Mouse (Mus musculus) adrenal gland (tissue): ENCODE results near the gene Cbln3.

ENCODE experiments used
- intact Hi-C: fragments of 180-260 bp; cut with DNase I; formaldehyde crosslinking; loops from one replicate; pipeline ENCODE4 v1.15.1; 2025

Gene Cbln3

DNA sequence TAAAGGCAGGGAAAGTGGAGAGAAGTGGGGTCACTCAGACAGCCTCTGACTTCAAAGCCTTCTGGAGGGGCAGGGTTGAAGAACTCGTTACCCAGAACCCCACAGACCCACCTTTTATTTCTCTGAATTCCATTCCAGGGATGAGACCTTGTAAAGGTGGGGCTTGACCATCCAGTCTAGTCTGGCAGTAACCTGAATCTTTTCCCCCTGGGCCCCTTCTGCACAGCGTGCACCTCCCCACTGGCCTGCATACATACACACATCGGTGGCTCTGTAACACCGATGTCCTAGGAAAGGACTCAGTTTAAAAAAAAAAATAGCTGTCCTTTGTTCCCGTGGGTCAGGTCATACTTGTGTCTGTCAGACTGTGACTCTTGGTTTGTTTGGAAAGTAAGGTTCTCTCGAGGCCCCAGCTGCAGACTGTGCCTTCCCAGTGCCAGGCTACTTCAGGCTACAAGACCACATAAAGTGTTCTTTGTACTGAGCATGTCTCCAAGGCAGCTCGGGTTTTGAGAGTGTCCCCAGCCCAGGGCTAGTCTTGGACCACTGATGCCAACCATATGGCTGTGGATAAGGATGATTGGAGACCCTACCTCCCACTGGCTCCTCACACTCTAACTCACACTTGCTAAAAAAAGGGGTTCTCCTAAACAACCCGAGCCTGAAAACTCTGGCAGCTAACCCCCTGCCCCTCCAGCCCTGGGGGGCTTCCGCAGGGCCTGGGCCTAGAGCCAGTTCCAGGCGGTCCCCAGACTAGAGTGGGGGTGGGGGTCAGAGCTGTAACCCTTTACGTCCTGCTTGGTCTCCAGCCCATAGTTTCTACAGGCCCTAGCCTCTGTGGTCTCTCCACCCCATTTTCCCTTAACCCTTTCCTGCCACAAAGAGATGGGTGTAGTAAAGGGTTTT lies 31.3 kb downstream of the Cbln3 start:
- intact Hi-C loops: no loop called here

DNA sequence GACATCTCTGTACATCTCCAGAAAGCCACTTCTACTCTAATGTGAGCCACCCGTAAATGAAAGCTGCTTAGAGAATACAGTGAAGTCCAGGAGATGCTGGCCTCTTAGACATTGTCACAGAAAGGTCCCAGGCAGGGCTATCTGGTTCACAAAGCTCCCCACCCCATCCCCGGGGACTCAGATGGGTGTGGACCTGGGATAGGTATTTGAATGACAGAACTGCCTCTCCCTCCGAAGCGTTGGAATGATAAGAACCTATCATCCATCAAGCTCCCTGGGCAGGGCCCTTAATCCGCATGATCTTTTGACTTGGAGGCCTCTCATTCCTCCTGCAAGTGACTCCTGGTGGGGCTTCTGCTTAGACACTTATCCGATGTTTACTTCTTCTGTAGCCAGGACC lies 33.3 kb downstream of the Cbln3 start:
- intact Hi-C loops: no loop called here

DNA sequence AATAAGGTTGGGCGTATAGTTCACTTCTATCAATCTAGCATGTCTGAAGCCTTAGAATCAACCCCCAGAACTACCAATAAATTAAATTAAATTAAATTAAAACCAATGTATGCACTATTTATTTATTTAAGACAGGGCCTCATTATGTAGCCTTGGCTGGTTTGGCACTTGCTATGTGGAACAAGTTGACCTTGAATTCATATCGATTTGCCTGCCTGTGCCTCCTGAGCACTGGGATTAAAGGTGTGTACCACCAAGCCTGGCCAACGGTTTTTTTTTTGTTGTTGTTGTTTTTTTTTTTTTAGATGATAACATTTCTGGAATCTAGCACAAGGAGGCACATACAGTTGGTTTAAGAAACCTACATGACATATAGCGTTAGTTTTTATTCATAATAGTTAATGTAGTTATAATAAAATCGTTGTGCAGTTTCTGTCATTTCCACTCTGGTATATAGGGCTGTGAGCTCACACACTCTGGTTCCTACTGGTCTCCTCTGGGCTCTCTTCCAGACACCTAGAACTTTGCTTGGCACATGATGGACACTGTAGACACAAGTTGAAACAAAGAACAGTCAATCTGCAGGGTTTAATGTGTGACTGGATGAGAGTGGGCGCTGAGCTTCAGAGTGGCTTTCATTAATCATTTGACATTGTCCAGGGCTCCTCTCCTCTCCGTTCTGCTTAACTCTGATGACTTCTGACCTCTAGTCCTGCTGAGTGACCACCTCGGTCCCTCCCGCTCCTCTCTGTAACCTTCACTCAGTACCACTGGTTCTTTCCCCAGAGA lies 38.5 kb downstream of the Cbln3 start:
- intact Hi-C loops: no loop called here

DNA sequence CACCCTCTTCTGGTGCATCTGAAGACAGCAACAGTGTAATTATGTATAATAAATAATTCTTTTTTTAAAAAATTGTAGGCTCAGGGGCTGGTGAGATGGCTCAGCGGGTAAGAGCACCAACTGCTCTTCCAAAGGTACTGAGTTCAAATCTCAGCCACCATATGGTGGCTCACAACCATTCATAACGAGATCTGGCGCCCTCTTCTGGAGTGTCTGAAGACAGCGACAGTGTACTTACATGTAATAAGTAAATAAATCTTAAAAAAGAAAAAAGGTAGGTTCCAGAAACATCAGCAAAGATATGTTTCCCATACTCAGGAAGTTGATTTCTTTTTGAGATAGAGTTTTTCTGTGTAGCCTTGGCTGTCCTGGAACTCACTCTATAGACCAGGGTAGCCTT lies 41.4 kb downstream of the Cbln3 start:
- intact Hi-C loops: no loop called here

DNA sequence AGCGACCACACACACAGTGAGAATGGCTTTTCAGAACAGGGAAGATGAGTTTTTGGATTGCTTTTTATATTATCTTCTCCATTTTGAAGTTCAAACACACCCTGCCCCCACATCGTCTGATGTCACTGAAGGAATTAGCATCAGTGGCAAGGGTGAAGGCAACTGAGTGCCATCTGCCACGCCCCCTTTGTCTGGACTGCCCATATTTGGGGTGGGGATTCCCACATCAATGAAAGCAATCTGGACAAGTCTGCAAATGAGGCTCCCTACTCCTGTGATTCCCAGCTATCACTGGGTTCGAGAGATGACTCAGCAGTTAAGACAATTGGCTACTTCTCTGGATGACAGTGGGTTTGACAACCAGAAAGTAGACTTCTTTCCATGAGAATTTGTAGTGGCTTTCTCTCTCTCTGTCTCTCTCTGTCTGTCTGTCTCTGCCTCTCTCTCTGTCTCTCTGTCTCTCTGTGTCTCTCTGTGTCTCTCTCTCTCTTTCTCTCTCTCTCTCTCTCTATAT lies 43.3 kb downstream of the Cbln3 start:
- intact Hi-C loops: no loop called here

DNA sequence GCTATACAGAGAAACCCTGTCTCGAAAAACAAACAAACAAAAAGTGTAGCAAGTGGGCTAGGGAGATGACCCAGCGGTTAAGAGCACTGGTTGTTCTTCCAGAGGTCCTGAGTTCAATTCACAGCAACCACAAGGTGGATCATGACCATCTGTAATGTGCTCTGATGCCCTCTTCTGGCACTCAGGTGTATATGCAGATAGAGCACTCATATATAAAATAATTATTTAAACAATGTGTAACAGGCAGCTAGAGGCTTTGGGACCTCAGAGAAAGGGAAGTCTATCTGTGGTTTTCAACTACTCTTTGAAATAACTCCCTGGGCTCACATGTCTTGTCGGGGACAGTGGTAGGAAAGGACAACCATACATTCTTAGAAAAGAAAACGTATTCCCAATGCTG lies 45.5 kb downstream of the Cbln3 start:
- intact Hi-C loops: no loop called here

DNA sequence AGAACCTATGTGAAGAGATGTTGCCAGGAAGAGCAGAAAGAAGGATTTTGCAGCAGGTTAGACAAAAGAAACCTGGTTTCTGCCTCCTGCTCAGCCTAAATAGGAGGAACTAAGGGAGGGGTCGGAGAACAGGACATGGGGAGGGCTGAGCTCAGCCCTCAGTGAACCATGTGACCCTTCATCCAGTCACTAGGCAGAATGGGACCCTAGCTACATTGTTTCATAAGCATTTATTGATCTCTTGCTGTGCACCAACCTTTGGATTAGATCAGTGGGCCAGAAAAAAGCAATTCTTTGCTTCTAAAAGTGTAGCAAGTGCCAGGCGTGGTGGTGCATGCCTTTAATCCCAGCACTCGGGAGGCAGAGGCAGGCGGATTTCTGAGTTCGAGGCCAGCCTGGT lies 45.9 kb downstream of the Cbln3 start:
- intact Hi-C loops: no loop called here

DNA sequence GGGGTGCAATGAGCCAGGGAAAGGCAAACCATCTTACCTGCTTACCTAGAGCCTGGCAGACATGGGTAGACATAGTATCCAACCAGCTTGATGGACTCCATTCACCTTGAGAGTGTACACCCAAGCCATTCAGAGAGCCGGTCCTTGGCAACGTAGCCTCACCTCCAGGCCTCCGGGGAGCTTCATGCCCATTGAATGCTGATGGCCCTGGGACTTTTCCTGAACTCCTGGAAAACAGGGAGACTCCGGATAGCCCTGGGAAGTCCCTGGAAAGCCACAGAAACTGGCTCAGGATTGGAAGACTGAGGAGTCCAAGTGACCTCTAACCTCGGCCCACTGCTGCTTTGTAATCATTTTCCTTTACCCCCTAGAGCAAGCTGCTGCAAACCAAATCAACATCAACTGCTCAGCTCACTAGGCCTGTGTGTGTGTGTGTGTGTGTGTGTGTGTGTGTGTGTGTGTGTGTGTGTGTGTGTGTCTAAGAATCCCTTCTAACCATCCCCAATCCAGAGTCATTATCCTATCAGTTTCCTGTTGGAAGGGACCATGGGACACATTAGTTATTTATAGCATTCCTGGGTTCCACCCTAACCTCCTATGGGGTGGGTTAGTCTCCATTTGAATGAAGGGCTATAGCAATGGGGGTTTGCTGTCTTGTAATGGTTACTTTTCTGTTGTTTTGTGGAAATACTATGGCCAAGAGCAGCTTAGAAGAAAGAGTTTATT lies 49.2 kb downstream of the Cbln3 start:
- intact Hi-C loops: no loop called here

DNA sequence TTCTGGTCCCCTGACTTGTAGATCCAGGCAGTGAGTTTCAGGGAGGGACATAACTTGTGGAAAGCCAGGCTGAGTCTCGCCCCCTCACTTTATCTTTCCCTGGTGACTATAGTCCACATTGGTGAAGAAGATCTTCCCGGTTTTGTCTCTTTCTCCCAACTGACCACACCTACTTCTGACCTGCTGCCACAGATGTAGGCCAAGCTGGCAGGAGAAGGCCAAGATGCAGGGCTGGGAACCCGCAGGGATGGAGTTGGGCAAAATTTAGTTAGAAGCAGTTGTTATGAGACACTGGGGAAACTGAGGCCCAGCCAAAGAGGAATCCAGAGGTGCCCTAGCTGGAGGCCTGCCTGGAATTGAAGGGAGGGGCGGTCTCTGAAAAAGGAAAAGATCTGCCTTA lies 51.1 kb downstream of the Cbln3 start:
- intact Hi-C loops: no loop called here

DNA sequence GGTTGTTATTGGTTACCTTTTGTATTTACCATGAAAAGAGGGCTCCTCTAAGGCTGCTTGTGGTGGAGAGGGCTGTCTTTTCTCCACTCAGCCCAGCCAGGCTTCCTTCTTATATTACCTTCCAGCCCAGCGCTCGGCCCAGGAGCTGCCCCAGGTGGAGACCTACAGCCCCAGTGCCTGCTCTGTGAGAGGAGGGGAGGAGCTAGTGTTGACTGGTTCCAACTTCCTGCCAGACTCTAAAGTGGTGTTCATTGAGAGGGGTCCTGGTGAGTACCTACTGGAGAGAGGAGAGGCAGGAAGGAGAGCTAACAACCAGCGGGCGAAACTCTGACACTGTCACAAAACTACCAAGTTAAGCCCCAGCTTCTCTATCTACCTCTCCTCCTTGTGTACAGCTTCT lies 53.9 kb downstream of the Cbln3 start:
- intact Hi-C loops: no loop called here

DNA sequence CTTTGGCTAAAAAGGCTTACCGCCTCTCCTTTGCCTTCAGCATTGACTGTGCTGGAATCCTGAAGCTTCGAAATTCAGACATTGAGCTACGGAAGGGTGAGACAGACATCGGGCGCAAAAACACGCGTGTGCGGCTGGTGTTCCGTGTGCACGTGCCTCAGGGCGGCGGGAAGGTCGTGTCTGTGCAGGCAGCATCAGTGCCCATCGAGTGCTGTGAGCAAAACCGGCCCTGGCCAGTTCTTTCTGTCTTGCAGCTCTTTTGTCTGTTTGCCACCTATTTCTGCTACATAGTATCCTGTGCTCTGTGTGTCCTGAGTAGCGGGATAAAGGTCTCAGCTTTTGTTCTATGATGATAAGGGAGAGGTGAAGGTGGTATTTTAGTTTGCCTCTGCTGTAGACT lies 54.3 kb downstream of the Cbln3 start:
- intact Hi-C loops: no loop called here
